Mouse (Mus musculus) heart, embryonic 10.5 days (tissue): ENCODE results near the gene Ctbs. TPM values are rescaled to one million over a fixed set of nuclear protein-coding genes. Genes with fewer than 3 reads are reported as not detected.
A peak's percentile ranks its signal among the peaks of the same experiment; 100 is the strongest.

Experiments
- DNase-seq: peaks from one replicate; pipeline ENCODE4 v3.0.0-alpha.2; 2017; ENCODE audit warnings: low spot score
- H3K27ac ChIP-seq: fragments of 300-500 bp; sonication (generic); 2 replicates; pipeline ENCODE4 v1.5.1; 2016; ENCODE audit warnings: mild to moderate bottlenecking
- H3K27me3 ChIP-seq: fragments of 300-500 bp; sonication (generic); 2 replicates; pipeline ENCODE4 v1.6.1; 2016; ENCODE audit warnings: mild to moderate bottlenecking; ENCODE audit not compliant: poor library complexity, insufficient read depth, severe bottlenecking
- H3K36me3 ChIP-seq: fragments of 300-500 bp; sonication (generic); 2 replicates; pipeline ENCODE4 v1.6.1; 2016; ENCODE audit warnings: mild to moderate bottlenecking, moderate library complexity
- H3K4me1 ChIP-seq: fragments of 300-500 bp; sonication (generic); 2 replicates; pipeline ENCODE4 v1.6.1; 2016; ENCODE audit warnings: mild to moderate bottlenecking
- H3K4me3 ChIP-seq: fragments of 300-500 bp; sonication (generic); 2 replicates; pipeline ENCODE4 v1.5.1; 2016; ENCODE audit warnings: mild to moderate bottlenecking, moderate library complexity
- H3K9me3 ChIP-seq: fragments of 300-500 bp; sonication (generic); 2 replicates; pipeline ENCODE4 v1.6.1; 2016; ENCODE audit warnings: mild to moderate bottlenecking, moderate library complexity
- WGBS: fragments of 180-500 bp; shearing (Covaris S2); methylation state at CpG from one replicate; pipeline ENCODE4 v1.1.7; 2016; 5-methylcytosine and 5-hydroxymethylcytosine counted together
- polyA plus RNA-seq: library from polyadenylated mRNA; unstranded; fragments of >200 nt; fragmentation: Nextera tagmentation; extraction: Ambion mirVana; gene quantifications from 2 replicates; pipeline ENCODE4 v1.2.1, GENCODE M21; 2016

Gene Ctbs
- 9.9 and 11.4 TPM in 2 replicates for polyA plus RNA-seq

GRCm38 (mm10) chr3:146449745-146450250 is at the start of gene Ctbs:
Gene Ctbs, plus strand, starts transcription at chr3:146449795.
- 54% methylated on average over 9 of the region's 9 CpGs for WGBS
- peak within 1 kb of the TSS; percentile 93 for H3K27ac ChIP-seq

DNA sequence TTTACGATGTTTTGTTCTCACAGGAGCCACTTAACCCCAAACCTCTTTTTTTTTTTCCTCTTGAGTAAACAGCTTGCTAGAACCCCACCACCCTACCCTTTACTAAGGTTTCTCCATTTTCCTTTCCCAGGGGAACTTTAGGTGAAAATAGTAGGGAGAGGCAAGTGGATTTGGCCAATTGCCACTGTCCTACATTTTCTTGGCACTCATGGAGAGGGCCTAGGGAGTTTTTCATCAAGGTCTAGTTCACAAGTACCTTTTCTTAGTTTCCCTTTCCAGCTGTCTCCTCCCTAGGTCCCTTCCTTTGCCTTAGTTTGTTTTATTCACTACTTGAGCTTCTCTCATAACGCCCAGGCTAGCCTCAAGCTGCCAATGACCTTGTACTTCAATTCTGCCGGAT is 45.8 kb upstream of the Ctbs start:
- Histone ChIP-seq H3K36me3 (no peaks in the 10 kb centered on the region), H3K27me3 (no peaks in the 10 kb centered on the region), H3K9me3 (peaks cover 5% of the 10 kb centered on the region; the same call in 1 of the 2 replicates), H3K4me3 (peak overlapping the region; percentile 98), H3K4me1 (peaks cover 23% of the 10 kb centered on the region), H3K27ac (peak overlapping the region; percentile 95)
- 45% methylated on average over 3 of the region's 3 CpGs for WGBS
- DNase-seq: no peak

More at GRCm38 (mm10) chr3:146449745-146450250, at the start of gene Ctbs:
- Histone ChIP-seq H3K36me3 (peaks cover 10% of the 10 kb centered on the region; the same call in 1 of the 2 replicates), H3K4me3 (peak within 1 kb of the TSS; percentile 72), H3K27me3 (no peaks in the 10 kb centered on the region), H3K9me3 (no peaks in the 10 kb centered on the region), H3K4me1 (peaks cover 26% of the 10 kb centered on the region)
- DNase-seq: no peak

DNA sequence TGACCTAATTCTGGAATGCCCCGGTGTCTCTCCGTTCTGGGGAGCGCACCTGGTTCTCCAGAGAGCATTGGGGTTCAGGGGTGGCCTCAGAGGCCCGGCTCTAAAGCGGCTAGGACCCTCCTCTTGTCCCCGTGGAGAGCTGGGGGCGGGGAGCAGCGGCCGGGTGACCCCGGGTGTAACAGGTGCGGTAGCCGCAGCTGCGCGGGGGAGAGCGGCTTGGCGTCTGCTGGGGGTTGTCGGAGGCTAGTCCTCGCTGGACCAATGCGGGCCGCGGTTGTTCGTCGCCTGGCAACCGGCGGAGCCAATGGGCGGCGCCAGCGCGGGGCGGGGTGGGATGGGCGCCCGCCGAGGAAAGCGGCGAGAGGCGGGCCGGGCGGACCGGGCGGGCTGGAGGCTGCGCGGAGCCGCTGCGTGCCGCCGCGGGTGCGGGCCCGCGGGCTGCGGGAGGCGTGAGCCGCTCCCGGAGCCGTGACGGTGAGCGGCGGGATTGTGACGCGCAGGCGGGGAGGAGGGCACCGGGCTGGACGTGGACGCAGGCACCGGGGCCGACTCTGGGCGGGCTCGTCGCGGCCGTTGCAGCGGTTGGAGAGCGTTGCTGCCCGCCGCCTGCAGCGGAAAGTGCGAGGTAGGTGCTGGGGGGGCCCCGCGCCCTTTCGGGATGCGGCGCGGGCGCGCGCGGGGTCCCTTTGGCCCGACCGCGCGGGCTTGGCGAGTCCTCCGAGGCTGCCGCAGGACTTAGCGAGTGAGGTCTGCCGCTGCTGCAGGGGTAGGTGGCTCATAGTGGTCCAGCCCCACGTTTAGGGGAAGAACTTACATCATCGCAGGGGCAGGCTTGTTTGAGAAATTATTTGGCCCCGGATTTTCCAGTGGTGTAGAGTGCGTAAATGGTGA is 45.0 kb upstream of the Ctbs start, which contains the start of gene Ssx2ip:
Ssx2ip (plus strand) TSS at position 332 of the 891 bp plus-strand sequence.
- Histone ChIP-seq H3K27me3 (no peaks in the 10 kb centered on the region), H3K27ac (peak within 1 kb of the TSS; percentile 95), H3K4me1 (peaks cover 23% of the 10 kb centered on the region), H3K9me3 (peaks cover 5% of the 10 kb centered on the region; the same call in 1 of the 2 replicates), H3K36me3 (no peaks in the 10 kb centered on the region), H3K4me3 (peak within 1 kb of the TSS; percentile 98)
- DNase-seq: peak; percentile 97
- WGBS: under 1% methylated on average over 99 of the region's 100 CpGs

DNA sequence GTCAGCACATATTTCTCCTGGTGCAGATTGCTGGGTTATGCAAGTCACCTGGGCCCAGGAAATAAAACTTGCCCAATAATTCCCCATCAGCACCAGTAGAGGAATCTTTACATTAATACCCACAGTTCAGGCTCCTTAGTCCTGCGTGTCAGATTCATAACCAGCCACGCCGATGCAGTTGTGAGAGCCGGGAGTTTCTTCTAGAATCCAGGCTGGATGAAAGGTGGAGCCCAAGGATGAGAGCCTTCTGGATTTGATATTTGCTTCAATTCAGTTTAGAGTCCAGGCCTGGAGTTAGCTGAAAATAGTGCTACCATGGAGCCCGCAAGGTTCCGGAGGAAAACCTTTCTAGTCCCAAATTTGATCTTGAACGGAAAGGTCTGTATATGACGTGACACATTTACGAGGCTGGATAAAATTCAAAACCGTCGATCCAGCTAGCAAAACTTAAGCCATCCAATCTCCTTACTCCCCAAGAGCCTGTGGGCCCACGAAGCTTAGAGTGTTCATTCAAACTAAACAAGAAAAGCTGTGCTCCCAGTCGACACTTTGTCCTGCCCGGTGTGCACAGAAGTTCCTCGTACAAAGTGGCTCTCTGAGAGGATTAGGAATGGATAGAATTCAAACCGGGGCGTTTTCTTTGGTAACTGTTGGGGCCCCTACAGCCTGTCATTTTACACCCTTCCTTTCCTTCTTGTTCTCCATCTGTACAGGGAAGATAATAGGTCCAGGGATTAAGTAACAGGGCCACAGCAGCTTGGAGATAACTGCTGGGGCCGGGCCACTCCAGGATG is 44.2 kb upstream of the Ctbs start:
- 29% methylated on average over 18 of the region's 18 CpGs for WGBS
- Histone ChIP-seq H3K9me3 (peaks cover 5% of the 10 kb centered on the region; the same call in 1 of the 2 replicates), H3K36me3 (no peaks in the 10 kb centered on the region), H3K27me3 (no peaks in the 10 kb centered on the region), H3K4me3 (peak overlapping the region; percentile 98), H3K27ac (peak overlapping the region; percentile 95), H3K4me1 (peaks cover 29% of the 10 kb centered on the region)
- peak; percentile 88 for DNase-seq

DNA sequence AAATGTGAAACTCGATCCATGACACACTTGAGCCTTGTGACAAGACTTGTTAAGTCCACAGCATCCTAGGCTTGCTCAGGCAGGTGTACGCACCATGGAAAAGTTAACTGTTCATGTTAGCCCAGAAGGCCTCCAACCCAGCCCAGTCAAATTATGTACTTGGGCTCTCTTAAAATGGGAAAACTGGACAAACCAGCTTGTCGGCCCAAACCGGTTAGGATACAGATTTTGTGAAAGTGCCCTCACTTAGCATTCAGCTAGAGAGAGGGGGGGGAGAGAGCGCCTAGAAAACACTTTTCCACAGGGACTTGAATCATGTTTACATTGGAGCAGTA is 43.6 kb upstream of the Ctbs start:
- Histone ChIP-seq H3K36me3 (no peaks in the 10 kb centered on the region), H3K27ac (peak overlapping the region; percentile 95; the same call in 1 of the 2 replicates), H3K4me1 (peaks cover 30% of the 10 kb centered on the region), H3K9me3 (peaks cover 5% of the 10 kb centered on the region; the same call in 1 of the 2 replicates), H3K27me3 (no peaks in the 10 kb centered on the region), H3K4me3 (peak overlapping the region; percentile 98)
- no peak for DNase-seq
- WGBS: 37% methylated on average over 5 of the region's 5 CpGs

DNA sequence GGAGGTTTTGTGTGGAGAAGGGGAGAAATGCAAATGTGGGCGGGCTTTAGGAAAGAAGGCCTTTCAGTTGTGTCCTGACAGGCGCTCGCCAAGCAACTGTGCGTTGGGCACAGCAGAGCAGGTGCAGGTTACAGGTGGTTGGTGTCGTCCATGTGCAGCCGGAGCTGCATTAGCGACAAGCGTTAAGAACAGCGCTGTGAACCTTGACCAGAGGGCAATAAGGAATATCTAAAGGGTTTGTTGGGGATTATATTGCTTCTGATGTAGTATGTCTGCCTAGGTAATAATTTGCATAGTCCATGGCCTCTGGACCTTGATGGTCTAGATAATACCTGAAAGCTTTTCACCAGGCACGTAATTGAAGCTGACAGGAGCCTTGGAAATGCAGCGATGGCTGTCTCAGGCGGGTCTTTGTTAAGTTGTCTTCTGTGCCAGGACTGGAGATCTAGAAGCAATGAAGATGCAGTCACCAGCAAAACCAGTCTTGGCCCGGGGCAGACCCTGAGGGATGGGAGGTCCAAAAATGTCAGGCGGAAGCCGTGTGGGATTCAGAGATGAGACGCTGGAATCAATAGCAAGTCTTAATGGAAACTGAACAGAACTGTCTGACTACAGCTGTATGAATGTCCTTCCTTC is 42.4 kb upstream of the Ctbs start:
- Histone ChIP-seq H3K4me1 (peaks cover 42% of the 10 kb centered on the region), H3K27me3 (no peaks in the 10 kb centered on the region), H3K9me3 (peaks cover 5% of the 10 kb centered on the region; the same call in 1 of the 2 replicates), H3K4me3 (0 out of 2 replicates have a peak overlapping the region, but pooled peaks have one; percentile 13), H3K27ac (no peak overlapping the region), H3K36me3 (no peaks in the 10 kb centered on the region)
- whole genome bisulfite sequencing: 89% methylated on average over 16 of the region's 16 CpGs
- DNase-seq: peak; percentile 70

DNA sequence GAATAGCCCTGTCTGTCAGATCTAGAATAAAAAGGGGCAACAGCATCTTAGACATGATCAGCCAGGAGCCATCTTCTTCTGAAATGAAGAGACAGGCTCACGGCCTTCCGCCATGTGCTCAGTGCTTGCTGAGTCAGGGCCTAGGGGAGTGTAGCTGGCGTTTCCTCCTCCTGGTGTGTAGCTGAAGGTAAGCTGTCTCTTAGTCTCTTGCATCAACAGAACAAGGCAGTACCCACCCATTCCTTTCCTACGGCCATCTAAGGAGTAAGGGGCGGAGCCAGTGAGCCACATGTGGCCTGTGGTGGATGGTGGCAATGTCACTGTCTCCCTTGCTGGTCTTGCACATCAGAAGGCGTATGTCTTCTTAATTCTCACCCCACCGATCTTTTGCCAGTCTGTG is 39.5 kb upstream of the Ctbs start:
- peak; percentile 84 for DNase-seq
- H3K27ac ChIP-seq: peak overlapping the region; percentile 11; the same call in 1 of the 2 replicates
- no peaks in the 10 kb centered on the region; the same call in 1 of the 2 replicates for H3K36me3 ChIP-seq
- WGBS: 72% methylated on average over 7 of the region's 7 CpGs
- H3K27me3 ChIP-seq: no peaks in the 10 kb centered on the region
- no peaks in the 10 kb centered on the region for H3K9me3 ChIP-seq
- H3K4me1 ChIP-seq: peaks cover 47% of the 10 kb centered on the region
- H3K4me3 ChIP-seq: no peak overlapping the region

DNA sequence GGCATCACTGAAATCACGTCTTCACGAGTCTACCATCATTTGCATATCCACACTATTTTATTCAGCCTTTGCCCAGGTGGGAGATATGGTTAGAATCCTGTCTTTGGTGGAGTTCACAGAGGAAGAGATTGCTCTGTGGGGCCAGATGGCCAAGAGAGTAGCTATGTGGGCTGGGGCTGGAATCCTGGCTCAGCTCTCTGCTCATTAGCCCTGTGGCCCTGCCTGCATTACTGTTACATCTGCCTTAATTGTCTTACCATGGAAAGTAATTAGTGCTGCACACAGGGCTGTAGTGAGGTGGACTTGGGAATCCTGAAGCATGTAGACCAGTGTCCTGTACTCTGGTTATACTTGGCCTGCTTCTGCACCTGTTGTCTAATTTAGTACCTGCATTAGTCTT is 37.6 kb upstream of the Ctbs start:
- DNase-seq: no peak
- WGBS: 81% methylated on average over 2 of the region's 2 CpGs
- Histone ChIP-seq H3K9me3 (no peaks in the 10 kb centered on the region), H3K4me1 (peaks cover 43% of the 10 kb centered on the region), H3K36me3 (peaks cover 1% of the 10 kb centered on the region; the same call in 1 of the 2 replicates), H3K27me3 (no peaks in the 10 kb centered on the region), H3K4me3 (no peak overlapping the region), H3K27ac (no peak overlapping the region)

- no peaks in the 10 kb centered on the region for H3K27me3 ChIP-seq
- no peak for DNase-seq
- H3K27ac ChIP-seq: no peak overlapping the region
- H3K9me3 ChIP-seq: no peaks in the 10 kb centered on the region
- peaks cover 6% of the 10 kb centered on the region; the same call in 1 of the 2 replicates for H3K36me3 ChIP-seq
- H3K4me3 ChIP-seq: no peak overlapping the region
- H3K4me1 ChIP-seq: peaks cover 42% of the 10 kb centered on the region
- 84% methylated on average over 7 of the region's 7 CpGs for WGBS
Measured at GRCm38 (mm10) chr3:146412480-146412879, 37.1 kb upstream of the Ctbs start.

DNA sequence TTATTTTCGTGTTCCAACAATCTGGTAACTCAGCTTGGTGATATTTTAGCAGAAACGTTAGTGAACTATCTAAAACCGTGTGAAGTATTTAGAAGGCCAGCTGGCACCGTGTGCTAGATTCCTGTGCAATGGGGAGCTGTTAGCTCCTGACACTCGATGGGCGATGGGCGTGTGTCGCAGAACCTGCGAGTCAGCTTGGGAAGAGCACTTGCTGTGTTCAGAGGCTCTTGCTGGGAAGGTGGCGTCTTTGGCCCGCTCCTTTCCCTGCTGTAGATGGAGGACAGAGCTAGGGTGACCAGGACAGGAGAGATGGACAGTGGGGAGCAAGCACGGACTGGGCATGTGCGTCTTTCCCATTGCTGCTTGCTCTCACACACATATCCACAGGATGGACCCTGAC is 36.6 kb upstream of the Ctbs start:
- Histone ChIP-seq H3K27ac (no peak overlapping the region), H3K4me1 (peaks cover 42% of the 10 kb centered on the region), H3K4me3 (no peak overlapping the region), H3K27me3 (no peaks in the 10 kb centered on the region), H3K9me3 (no peaks in the 10 kb centered on the region), H3K36me3 (peaks cover 11% of the 10 kb centered on the region; the same call in 1 of the 2 replicates)
- WGBS: 89% methylated on average over 13 of the region's 13 CpGs
- no peak for DNase-seq

DNA sequence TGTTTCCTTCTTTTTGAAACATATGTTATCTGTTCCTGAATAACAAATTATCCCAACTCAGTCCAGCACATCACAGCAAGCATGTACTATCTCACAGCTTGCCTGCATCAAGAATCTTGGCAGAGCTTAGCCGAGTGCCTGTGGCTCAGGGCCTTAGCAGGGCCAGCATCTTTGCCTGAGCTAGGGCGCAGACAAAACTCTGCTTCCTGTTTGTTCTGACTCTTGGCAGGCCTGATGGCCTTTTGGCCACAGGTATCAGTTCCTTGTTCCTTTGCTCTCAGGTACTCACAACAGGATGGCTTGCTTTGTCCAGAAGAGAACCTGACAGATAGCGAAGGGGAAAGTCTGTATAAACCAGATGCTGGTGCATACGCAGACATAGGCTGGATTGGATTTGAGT is 35.6 kb upstream of the Ctbs start:
- no peaks in the 10 kb centered on the region for H3K9me3 ChIP-seq
- H3K27me3 ChIP-seq: no peaks in the 10 kb centered on the region
- WGBS: 80% methylated on average over 4 of the region's 4 CpGs
- no peak overlapping the region for H3K4me3 ChIP-seq
- DNase-seq: no peak
- no peak overlapping the region for H3K27ac ChIP-seq
- peaks cover 42% of the 10 kb centered on the region for H3K4me1 ChIP-seq
- peaks cover 18% of the 10 kb centered on the region for H3K36me3 ChIP-seq

DNA sequence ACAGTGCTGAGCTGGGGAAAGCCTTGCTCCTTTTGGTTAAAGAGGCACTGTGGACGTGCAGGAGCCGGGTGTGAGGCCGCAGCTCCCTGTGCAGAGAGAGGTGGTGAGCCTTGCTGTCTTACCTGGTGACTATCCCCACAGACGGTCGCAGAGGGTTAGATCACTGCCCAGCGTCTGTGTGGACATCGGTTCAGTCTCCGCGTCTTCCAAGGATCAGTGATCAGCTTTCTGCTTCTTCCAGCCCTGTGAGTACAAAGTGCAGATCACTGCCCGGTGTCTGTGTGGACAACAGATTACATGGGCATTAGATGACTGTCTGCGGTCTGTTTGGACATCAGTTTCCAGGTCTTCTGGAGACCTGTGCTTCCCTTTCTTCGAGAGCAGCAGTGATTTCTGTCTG is 35.0 kb upstream of the Ctbs start:
- 90% methylated on average over 12 of the region's 12 CpGs for WGBS
- Histone ChIP-seq H3K27ac (no peak overlapping the region), H3K36me3 (peaks cover 24% of the 10 kb centered on the region), H3K27me3 (no peaks in the 10 kb centered on the region), H3K9me3 (no peaks in the 10 kb centered on the region), H3K4me3 (no peak overlapping the region), H3K4me1 (peaks cover 42% of the 10 kb centered on the region)
- no peak for DNase-seq
